Mouse (Mus musculus) limb, embryonic 11.5 days (tissue): Measurements from ENCODE around the gene Ogfod2. TPM values are rescaled to one million over a fixed set of nuclear protein-coding genes. Genes with fewer than 3 reads are reported as not detected.

Experiments
- ATAC-seq: fragments of 200-750 bp; cut with Nextera tagmentation; 2 replicates; pipeline ENCODE4 v1.8.0; 2017; ENCODE audit warnings: low read depth; ENCODE audit not compliant: insufficient number of reproducible peaks, low FRiP score, low TSS enrichment
- DNase-seq: peaks from one replicate; pipeline ENCODE4 v3.0.0-alpha.2; 2015; ENCODE audit warnings: low spot score
- H3K27ac ChIP-seq: fragments of 300-500 bp; sonication (generic); replicated peaks from 2 replicates; pipeline ENCODE4 v1.5.1; 2014; ENCODE audit warnings: low read depth, mild to moderate bottlenecking, low read length
- H3K27me3 ChIP-seq: fragments of 300-500 bp; sonication (generic); 2 replicates; pipeline ENCODE4 v1.6.1; 2014; ENCODE audit warnings: mild to moderate bottlenecking, low read length, mixed read lengths; ENCODE audit not compliant: control insufficient read depth, insufficient read depth
- H3K36me3 ChIP-seq: fragments of 300-500 bp; sonication (generic); 2 replicates; pipeline ENCODE4 v1.6.1; 2014; ENCODE audit warnings: mild to moderate bottlenecking, low read length, moderate library complexity, mixed read lengths; ENCODE audit not compliant: control insufficient read depth, insufficient read depth
- H3K4me1 ChIP-seq: fragments of 300-500 bp; sonication (generic); 2 replicates; pipeline ENCODE4 v1.6.1; 2014; ENCODE audit warnings: low read length, mixed read lengths; ENCODE audit not compliant: control insufficient read depth, insufficient read depth
- H3K4me2 ChIP-seq: fragments of 300-500 bp; sonication (generic); 2 replicates; pipeline ENCODE4 v1.6.1; 2014; ENCODE audit warnings: low read depth, mild to moderate bottlenecking, moderate library complexity; ENCODE audit not compliant: severe bottlenecking
- H3K4me3 ChIP-seq: fragments of 300-500 bp; sonication (generic); 2 replicates; pipeline ENCODE4 v1.5.1; 2014; ENCODE audit warnings: low read depth, low read length
- H3K9ac ChIP-seq: fragments of 300-500 bp; sonication (generic); 2 replicates; pipeline ENCODE4 v1.6.1; 2014; ENCODE audit warnings: mild to moderate bottlenecking, low read length
- H3K9me3 ChIP-seq: fragments of 300-500 bp; sonication (generic); 2 replicates; pipeline ENCODE4 v1.6.1; 2016; ENCODE audit warnings: low read length; ENCODE audit not compliant: control insufficient read depth
- WGBS: fragments of 180-500 bp; shearing (Covaris S2); extraction: QIAGEN DNeasy Blood & Tissue Kit; methylation state at CpG from one replicate; pipeline ENCODE4 v1.1.7; 2014; 5-methylcytosine and 5-hydroxymethylcytosine counted together
- polyA plus RNA-seq: library from polyadenylated mRNA; unstranded; fragments of >200 nt; fragmentation: Nextera tagmentation; extraction: Ambion mirVana; gene quantifications from 2 replicates; pipeline ENCODE4 v1.2.1, GENCODE M21; 2014

The Ogfod2 gene
- polyA plus RNA-seq, 1 experiment from 2014 or later: 11.5 TPM

- Histone ChIP-seq H3K27me3 (no peaks in the 10 kb centered on the region), H3K4me2 (peak overlapping the region; percentile 92), H3K9ac (peak overlapping the region; percentile 86), H3K36me3 (peaks cover 9% of the 10 kb centered on the region), H3K9me3 (no peaks in the 10 kb centered on the region), H3K4me1 (peaks cover 8% of the 10 kb centered on the region), H3K4me3 (peak overlapping the region; percentile 89), H3K27ac (peak overlapping the region; percentile 38; the same call in 1 of the 2 replicates)
- no peak for DNase-seq
- 23% methylated on average over 7 of the region's 7 CpGs for WGBS
- no peak for ATAC-seq
These were observed 3.4 kb downstream of the Ogfod2 start for GRCm38 (mm10) chr5:124115531-124115930.

DNA sequence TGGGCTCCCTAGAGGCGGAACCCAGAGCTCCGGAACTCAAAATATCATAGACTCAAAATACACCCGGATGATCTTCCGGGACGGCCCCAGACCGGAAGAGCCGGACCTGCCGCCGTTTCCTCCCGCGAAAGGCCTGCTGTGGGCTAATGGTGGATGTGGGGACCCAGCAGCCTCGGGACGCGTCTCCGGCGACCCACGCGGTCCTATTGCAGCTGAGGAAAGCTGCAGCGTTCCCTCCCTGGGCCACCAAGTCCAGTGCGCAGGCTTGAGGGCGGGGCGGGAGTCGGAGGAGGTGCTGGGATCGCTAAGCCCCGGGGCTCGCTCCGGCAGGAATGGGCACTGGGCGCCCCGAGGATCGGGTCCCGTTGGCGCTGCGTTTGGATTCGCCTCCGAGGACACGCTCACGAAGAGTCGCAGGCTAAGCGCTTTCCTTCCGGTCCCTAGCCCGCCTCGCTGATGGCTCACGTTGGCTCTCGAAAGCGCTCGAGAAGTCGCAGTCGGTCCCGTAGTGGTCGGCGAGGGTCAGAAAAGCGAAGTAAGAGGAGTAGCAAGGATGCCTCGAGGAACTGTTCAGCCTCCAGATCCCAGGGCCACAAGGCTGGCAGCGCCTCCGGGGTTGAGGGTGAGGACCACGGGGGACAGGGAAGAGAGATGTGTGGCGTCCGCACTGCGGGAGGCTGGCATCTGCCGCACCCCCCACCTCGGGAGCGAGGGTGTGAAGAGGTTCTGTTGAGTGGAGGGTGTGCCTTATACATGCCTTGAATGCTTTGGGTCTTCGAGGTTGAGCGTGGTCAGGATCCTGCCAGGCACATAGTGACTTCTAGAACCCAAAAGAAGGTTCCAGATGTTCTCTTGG lies 4.1 kb downstream of the Ogfod2 start, which contains the start of gene Arl6ip4:
Arl6ip4 (plus strand) TSS at position 100 of the 856 bp plus-strand sequence.
- no peaks in the 10 kb centered on the region for H3K27me3 ChIP-seq
- peak; percentile 89 for DNase-seq
- peaks cover 8% of the 10 kb centered on the region for H3K4me1 ChIP-seq
- H3K9me3 ChIP-seq: no peaks in the 10 kb centered on the region
- peak within 1 kb of the TSS; percentile 86 for H3K9ac ChIP-seq
- no peak for ATAC-seq
- peak within 1 kb of the TSS; percentile 92 for H3K4me2 ChIP-seq
- H3K36me3 ChIP-seq: peaks cover 14% of the 10 kb centered on the region
- H3K4me3 ChIP-seq: peak within 1 kb of the TSS; percentile 89
- H3K27ac ChIP-seq: peak within 1 kb of the TSS; percentile 38; the same call in 1 of the 2 replicates
- WGBS: 2% methylated on average over 64 of the region's 64 CpGs

- Histone ChIP-seq H3K9me3 (no peaks in the 10 kb centered on the region), H3K27ac (no peak overlapping the region), H3K36me3 (peaks cover 16% of the 10 kb centered on the region), H3K4me3 (no peak overlapping the region), H3K9ac (no peak overlapping the region), H3K4me1 (peaks cover 3% of the 10 kb centered on the region), H3K4me2 (no peak overlapping the region), H3K27me3 (no peaks in the 10 kb centered on the region)
- DNase-seq (no peak), ATAC-seq (no peak)
- WGBS: 84% methylated on average over 5 of the region's 5 CpGs
These were observed 7.1 kb downstream of the Ogfod2 start for GRCm38 (mm10) chr5:124119204-124119603.

DNA sequence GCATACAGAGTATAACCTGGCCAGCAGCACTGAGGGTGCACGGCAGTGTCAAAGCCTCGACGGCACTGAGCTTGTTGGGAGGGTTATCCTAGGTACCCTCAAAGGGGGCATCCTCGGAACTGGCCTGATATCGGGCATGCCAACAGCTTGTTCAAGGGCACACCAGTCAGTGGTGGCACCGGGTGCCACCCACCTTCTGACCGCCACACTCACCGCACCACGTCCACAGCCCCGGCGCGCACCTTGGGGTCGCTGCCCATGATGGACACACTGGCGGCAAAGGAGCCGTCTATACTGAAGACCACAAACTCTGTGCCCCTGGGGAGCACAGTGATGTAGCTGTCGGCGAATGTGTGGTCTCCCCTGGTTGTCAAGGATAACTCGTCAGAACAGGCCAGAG lies 10.3 kb downstream of the Ogfod2 start:
- Histone ChIP-seq H3K9me3 (no peaks in the 10 kb centered on the region), H3K4me1 (no peaks in the 10 kb centered on the region), H3K9ac (no peak overlapping the region), H3K36me3 (peaks cover 16% of the 10 kb centered on the region), H3K4me3 (no peak overlapping the region), H3K4me2 (no peak overlapping the region), H3K27ac (no peak overlapping the region), H3K27me3 (no peaks in the 10 kb centered on the region)
- WGBS: 91% methylated on average over 18 of the region's 18 CpGs
- no peak for DNase-seq
- ATAC-seq: no peak

DNA sequence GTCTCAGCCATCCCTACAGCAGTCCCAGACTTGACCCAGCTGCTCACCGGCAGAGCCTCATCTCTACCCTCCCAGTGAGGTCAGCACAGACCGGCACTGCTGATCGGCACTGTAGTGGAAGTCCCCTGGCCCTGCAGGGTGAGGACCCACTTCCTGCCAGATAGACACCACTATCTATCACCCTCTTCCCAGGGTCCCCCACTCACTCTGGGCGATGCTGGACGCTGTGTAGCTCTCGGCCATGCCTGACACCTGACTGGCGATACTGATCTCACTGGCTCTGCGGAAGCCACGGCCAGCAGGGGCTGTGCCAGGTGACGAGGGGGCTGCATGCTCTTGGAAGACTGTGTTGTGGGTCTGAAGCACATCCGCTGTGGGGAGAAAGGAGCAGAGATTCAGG lies 13.0 kb downstream of the Ogfod2 start:
- Histone ChIP-seq H3K9ac (no peak overlapping the region), H3K36me3 (peaks cover 11% of the 10 kb centered on the region), H3K4me3 (no peak overlapping the region), H3K4me1 (no peaks in the 10 kb centered on the region), H3K27me3 (no peaks in the 10 kb centered on the region), H3K4me2 (no peak overlapping the region), H3K27ac (no peak overlapping the region), H3K9me3 (no peaks in the 10 kb centered on the region)
- DNase-seq: no peak
- 90% methylated on average over 11 of the region's 11 CpGs for WGBS
- no peak for ATAC-seq

DNA sequence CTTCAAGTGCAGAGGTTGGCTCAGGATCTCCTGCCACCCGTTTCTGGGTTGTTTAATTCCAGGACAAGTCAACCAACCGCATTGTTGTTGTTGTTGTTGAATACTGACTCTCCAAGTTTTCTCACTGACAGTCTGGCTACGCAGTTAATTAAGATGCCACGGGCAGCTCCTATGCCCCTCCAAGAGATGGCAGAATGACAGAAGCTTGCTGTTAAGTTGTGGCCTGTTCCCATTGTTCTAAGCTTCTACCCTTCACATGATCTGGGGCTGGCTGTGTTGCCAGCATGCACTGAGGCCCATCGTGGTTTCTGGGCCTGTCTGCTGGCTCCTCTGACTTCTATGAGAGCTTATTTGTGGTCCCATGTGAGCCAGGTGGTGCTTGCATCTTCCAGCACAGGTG lies 22.2 kb downstream of the Ogfod2 start:
- Histone ChIP-seq H3K4me2 (no peak overlapping the region), H3K9ac (no peak overlapping the region), H3K27ac (no peak overlapping the region), H3K4me3 (no peak overlapping the region), H3K9me3 (no peaks in the 10 kb centered on the region), H3K4me1 (no peaks in the 10 kb centered on the region), H3K36me3 (no peaks in the 10 kb centered on the region), H3K27me3 (no peaks in the 10 kb centered on the region)
- DNase-seq (no peak), ATAC-seq (no peak)
- 81% methylated on average over 5 of the region's 5 CpGs for whole genome bisulfite sequencing

GRCm38 (mm10) chr5:124138066-124138465 lies 26.0 kb downstream of the Ogfod2 start:
- no peak for ATAC-seq
- 86% methylated on average over 7 of the region's 7 CpGs for WGBS
- no peak for DNase-seq
- H3K36me3 ChIP-seq: 0 out of 2 replicates have a peak, but pooled peaks cover 2% of the 10 kb centered on the region
- H3K9ac ChIP-seq: no peak overlapping the region
- H3K27ac ChIP-seq: no peak overlapping the region
- no peak overlapping the region for H3K4me2 ChIP-seq
- no peaks in the 10 kb centered on the region for H3K4me1 ChIP-seq
- H3K9me3 ChIP-seq: no peaks in the 10 kb centered on the region
- no peaks in the 10 kb centered on the region for H3K27me3 ChIP-seq
- no peak overlapping the region for H3K4me3 ChIP-seq

GRCm38 (mm10) chr5:124149028-124149427 lies 36.9 kb downstream of the Ogfod2 start:
- H3K36me3 ChIP-seq: no peaks in the 10 kb centered on the region
- WGBS: 67% methylated on average over 5 of the region's 5 CpGs
- no peak overlapping the region for H3K4me2 ChIP-seq
- no peaks in the 10 kb centered on the region for H3K4me1 ChIP-seq
- H3K27me3 ChIP-seq: no peaks in the 10 kb centered on the region
- no peak overlapping the region for H3K9ac ChIP-seq
- no peaks in the 10 kb centered on the region for H3K9me3 ChIP-seq
- ATAC-seq: no peak
- no peak for DNase-seq
- H3K27ac ChIP-seq: no peak overlapping the region
- H3K4me3 ChIP-seq: no peak overlapping the region
